ENCODE assay signal across 16 mouse cellular contexts in genomic region chr6:129265821-129266220, GRCm38 (mm10). TPM values are rescaled to one million over a fixed set of nuclear protein-coding genes. Genes with fewer than 3 reads are reported as not detected.
"Had no signal": no experiment of that assay in that cellular context is flagged by ENCODE, and none has a peak within 500 bp of the region (broad histone marks: within the 10 kb centered on the region; RNA-seq: fewer than 3 reads in every experiment).

No protein-coding gene starts in this region.

- H3K36me3 ChIP-seq: lung, embryonic 15.5 days; midbrain, embryonic 10.5 days; midbrain, embryonic 12.5 days; neural tube, embryonic 13.5 days had no signal

- H3K27me3 ChIP-seq: lung, embryonic 15.5 days; midbrain, embryonic 12.5 days; neural tube, embryonic 13.5 days had no signal

- H3K4me2 ChIP-seq: lung, embryonic 15.5 days; midbrain, embryonic 12.5 days; neural tube, embryonic 13.5 days had no signal

- H3K9ac ChIP-seq: liver, postnatal 0 days; lung, embryonic 15.5 days; midbrain, embryonic 12.5 days; neural tube, embryonic 13.5 days had no signal

- ATAC-seq: liver, postnatal 0 days; lung, postnatal 0 days; midbrain, embryonic 16.5 days had no signal

- DNase-seq: liver, postnatal 0 days; lung, adult 2 months; lung, postnatal 4 days; midbrain, embryonic 14.5 days; right cerebral cortex, postnatal 14 days; thymus, adult 18-20 months; thymus, postnatal 14 days; thymus, postnatal 36 days had no signal

- H3K9me3 ChIP-seq: lung, embryonic 15.5 days; midbrain, embryonic 10.5 days; midbrain, embryonic 12.5 days; neural tube, embryonic 13.5 days had no signal

- H3K4me1 ChIP-seq: lung, embryonic 15.5 days; midbrain, embryonic 10.5 days; midbrain, embryonic 12.5 days; neural tube, embryonic 13.5 days had no signal

- H3K27ac ChIP-seq: lung, embryonic 15.5 days; midbrain, embryonic 10.5 days; midbrain, embryonic 12.5 days; neural tube, embryonic 13.5 days had no signal

- H3K4me3 ChIP-seq: lung, embryonic 15.5 days; midbrain, embryonic 10.5 days; midbrain, embryonic 12.5 days; myocyte; neural tube, embryonic 13.5 days had no signal

RNA-seq across cellular contexts. Expression of gene Cd69, which starts 9.4 kb away (rescaled TPM):
- polyA plus RNA-seq: midbrain, embryonic 12.5 days; midbrain, embryonic 16.5 days; neural tube, embryonic 11.5 days; neural tube, embryonic 13.5 days had no signal
